Mouse (Mus musculus) neural tube, postnatal 0 days (tissue): ENCODE results near the gene Cd164. TPM values are rescaled to one million over a fixed set of nuclear protein-coding genes. Genes with fewer than 3 reads are reported as not detected.

ENCODE experiments used
- polyA plus RNA-seq: library from polyadenylated mRNA; unstranded; fragments of >200 nt; fragmentation: Nextera tagmentation; extraction: Ambion mirVana; gene quantifications from 2 replicates; pipeline ENCODE4 v1.2.1, GENCODE M21; 2015

Cd164 gene
- polyA plus RNA-seq, result 48.1 and 56.2 TPM in 2 replicates

DNA sequence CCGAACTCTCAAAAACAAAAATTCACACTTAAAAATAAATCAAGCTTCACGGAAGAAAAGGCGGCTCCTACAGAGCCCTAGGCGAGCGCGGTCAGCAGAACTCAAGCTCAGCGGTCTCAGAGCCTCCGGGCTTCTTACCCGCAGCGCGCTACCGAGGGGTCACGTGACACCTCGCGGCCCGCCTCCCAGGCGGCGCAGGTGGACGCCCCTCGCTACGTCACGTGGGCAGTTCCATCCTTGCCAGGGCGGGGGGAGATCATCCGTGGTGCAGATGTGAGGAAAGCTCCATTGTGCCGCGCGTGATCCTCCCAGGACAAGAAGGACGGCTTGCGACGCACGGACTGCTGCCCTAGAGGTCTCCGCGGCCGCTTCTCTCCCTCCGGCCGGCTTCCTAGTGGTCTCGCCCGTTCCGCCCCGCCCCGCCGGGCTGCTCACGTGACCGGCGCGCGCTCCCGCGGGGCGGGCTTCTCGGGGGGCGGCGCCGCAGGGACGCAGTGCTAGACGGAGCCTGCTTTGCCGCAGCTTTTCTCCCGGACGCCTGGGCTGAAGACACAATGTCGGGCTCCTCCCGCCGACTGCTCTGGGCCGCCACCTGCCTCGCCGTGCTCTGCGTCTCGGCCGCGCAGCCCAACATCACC, at the start of gene Cd164:
Cd164 (plus strand) TSS at position 434 of the 638 bp plus-strand sequence.

DNA sequence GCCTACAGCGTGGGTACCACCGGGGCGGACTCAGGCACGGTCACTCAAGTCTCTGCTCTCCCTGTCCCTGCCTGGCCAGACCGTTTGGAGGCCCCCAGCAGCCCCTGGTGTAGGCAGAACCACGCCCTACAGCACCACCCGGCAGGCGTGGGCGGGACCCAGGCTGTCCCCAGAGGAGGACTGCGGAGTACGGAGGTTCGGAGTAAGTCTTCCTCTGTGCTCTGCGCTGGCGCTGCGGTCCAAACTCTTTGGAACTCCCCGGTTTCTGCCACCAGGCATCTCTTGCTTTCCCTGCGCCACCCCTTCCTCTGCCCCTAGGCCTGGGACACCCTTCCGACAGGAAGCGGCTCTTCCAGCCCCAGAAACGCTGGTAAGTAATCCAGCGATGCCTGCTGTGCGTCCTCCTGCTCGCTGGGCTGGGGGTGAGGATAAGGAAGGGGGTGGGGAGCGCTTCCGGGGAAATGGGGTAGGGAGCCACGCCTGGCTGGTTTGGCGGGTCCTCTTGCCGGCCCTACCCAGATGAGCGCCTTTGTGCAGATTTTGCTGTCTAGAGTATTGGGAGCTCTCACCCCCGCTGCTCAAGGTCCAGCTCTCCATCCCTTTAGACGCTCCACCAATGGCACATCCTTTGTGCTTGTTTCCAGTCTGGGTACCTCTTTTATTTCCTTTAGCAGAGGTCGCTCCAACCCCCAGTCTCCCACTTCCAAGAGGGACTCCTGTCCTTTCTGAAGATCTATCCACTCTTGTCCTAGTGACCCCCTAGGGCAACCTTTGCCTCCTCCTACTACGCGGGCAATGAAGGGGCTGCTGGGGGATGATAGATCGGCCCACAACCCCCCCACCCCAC, 42.8 kb upstream of the Cd164 start, which contains the start of gene Mical1:
Mical1 (plus strand) TSS at position 144 of the 847 bp plus-strand sequence.

DNA sequence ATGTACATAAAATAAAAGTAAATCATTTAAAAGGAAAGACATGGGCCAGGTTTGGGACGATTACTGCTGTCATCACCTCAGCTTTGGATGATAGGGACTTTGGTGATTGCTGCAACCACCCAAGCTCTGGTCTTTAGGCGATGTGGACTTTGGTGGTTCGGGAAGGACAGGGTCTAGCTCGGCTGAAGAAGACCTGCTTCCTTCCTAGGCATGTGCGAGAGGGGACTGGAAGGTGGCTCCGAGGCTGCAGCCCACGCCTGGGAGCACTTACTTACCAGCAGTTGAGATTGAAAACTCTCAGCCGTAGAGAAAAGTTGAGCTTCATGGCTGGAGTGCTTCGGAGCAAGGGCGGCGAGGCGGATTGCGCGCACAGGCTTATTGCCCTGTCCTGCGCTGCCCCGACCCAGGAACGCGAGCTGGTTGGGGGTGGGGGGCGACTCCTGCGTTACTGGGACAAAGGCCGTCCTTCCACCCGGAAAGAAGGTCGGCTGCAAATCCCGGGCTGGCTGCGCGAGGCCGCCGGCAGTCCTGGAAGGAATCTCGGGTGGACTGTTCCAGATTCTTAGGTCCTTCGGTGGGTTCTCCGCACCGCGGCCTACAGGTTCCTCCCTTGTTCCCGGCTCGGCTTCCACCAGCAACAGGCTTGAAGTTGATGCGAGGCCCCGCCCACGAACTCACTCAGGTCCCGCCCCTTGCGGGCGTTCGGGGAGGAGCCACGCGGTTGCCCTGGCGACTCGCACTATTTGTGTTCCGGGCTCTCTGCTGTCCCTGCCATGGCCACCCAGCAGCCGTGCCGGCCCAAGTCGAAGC, 29.3 kb upstream of the Cd164 start, which contains the start of the genes Smpd2 and Ppil6:
Smpd2 (minus strand) TSS at position 662 of the 810 bp plus-strand sequence.
Ppil6 (plus strand) TSS at position 732 of the 810 bp plus-strand sequence.

Other genes with a start within 250 kb of the Cd164 start
- gene Fig4, start 216.2 kb upstream of the Cd164 start, polyA plus RNA-seq, result 28.8 and 29.5 TPM in 2 replicates
- 0.25 and 0.28 TPM in 2 replicates for gene Ak9, start 215.4 kb upstream of the Cd164 start, polyA plus RNA-seq
- 13.4 and 15.2 TPM in 2 replicates for gene Zbtb24, start 69.0 kb upstream of the Cd164 start, polyA plus RNA-seq
- 24.3 and 26.9 TPM in 2 replicates for gene Mical1, start 43.1 kb upstream of the Cd164 start, polyA plus RNA-seq
- 40.4 and 48.6 TPM in 2 replicates for gene Smpd2, start 29.0 kb upstream of the Cd164 start, polyA plus RNA-seq
- 8.3 and 10.1 TPM in 2 replicates for gene Ppil6, start 29.0 kb upstream of the Cd164 start, polyA plus RNA-seq
- 1.5 and 2.1 TPM in 2 replicates for gene Ccdc162, start 197.2 kb downstream of the Cd164 start, polyA plus RNA-seq